Mouse (Mus musculus) gastrocnemius, postnatal 4 days (tissue): Measurements from ENCODE around the gene Kirrel3. TPM values are rescaled to one million over a fixed set of nuclear protein-coding genes. Genes with fewer than 3 reads are reported as not detected.

Source experiments
- DNase-seq, 2 experiments: peaks; one replicate each; pipeline ENCODE4 v3.0.0; 2021 to 2022; ENCODE audit warnings: low spot score in 2 of 2, mixed read lengths in 2 of 2
- total RNA-seq, 2 experiments: library from RNA; stranded (reverse); gene quantifications; 2 replicates each; pipeline ENCODE4 v1.2.3; 2021

The Kirrel3 gene
- total RNA-seq, 2 experiments from 2014 or later, result 2.0 to 2.7 TPM

DNA sequence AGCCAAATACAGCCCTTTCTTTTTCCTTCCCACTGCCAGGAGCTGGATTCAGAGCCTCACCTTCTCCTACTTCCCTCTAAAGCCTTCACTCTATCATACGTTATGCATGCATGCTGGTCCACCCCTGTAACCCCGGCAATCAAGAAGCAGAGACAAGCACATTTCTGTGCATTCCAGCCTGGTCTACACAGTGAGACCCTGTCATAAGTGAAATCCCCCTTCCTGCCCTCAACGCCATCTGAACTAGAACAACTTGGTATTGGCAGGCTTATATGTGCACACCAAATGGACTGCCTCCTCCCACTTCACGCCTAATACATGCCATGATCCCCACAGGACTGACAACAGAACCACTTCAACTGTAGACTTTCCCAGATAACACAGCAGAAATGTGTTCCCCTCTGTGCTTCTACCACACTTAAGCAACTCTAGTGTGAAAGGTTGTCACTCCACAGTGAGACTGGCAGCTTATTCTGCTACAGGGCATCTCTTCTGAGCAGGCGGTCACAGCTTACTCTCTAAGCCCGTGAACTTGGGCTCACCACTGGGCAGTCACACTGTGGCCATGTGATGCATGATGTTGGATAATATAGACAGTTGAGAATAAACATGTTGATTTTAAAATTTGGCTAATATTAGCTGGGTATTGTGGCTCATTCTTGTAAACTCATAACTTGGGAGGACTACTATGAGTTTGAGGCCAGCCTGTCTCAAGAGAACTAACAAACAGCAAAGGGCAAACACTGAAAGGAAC is 565.2 kb downstream of the Kirrel3 start:
- DNase-seq, result no peak

DNA sequence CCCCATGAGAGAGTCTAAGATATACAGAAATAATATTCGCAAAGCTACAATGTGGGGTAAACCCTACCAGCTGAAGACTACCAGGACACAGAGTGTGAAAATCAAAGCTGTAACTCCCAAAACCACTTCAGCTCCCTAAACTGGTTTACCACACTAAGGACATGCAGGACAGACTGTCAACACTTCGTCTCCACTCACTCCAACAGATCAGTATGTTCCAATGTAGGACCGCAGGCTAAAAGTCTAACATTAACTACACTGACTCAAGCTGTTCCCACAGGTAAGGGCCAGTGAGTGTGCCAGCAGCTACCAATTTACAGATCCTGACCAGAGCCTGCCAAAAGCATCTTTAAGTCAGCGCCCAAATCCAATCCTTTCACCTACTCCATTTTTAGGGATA is 566.0 kb downstream of the Kirrel3 start:
- DNase-seq, result no peak

GRCm38 (mm10) chr9:35052671-35053070 is 567.0 kb downstream of the Kirrel3 start:
- no peak for DNase-seq

- DNase-seq, result no peak
These were observed 567.4 kb downstream of the Kirrel3 start for GRCm38 (mm10) chr9:35053081-35053480.

DNA sequence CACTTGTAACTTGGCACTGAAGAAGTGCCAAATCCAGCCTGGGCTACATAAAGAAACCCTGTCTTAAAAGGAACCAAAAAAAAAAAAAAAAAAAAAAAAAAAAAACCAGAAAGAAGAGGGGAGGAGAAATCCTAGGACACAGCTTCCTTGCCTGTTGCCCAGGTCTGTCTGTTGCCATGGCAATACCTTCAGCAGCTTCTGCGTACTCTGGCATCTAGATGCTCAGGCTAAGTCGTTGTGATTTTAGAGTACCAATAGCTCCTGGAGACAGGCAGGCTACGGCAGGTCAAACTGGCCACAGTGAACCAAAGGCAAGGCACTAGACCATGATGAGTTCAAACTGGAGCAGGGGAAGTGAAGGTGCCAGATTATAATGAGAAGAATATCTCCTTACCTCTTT is 568.0 kb downstream of the Kirrel3 start:
- no peak for DNase-seq

GRCm38 (mm10) chr9:35055528-35056330 is 570.0 kb downstream of the Kirrel3 start:
- peak in 1 of 2 experiments; percentile 5 for DNase-seq

- DNase-seq, result no peak
These were observed 570.9 kb downstream of the Kirrel3 start for GRCm38 (mm10) chr9:35056611-35057010.

DNA sequence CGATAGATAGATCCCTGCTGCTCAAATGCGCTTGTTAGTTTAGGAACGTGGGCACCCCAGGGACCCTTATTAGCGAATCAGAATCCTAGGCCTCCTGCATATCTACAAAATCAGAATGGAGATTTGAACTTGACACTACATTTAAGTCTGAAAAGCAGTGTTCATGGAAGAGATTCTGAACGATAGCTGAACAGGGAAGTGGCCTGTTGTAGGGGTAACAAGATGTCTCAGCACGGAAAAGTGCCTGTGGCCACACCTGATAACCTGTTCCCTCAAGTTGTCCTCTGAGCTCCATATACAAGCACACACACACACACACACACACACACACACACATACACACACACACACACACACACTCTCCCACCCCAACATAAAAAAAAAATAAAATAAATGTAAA is 571.9 kb downstream of the Kirrel3 start:
- peak in 1 of 2 experiments; percentile 3 for DNase-seq

GRCm38 (mm10) chr9:35058186-35058585 is 572.5 kb downstream of the Kirrel3 start:
- peak in 1 of 2 experiments; percentile 2 for DNase-seq

GRCm38 (mm10) chr9:35058596-35059354 is 573.1 kb downstream of the Kirrel3 start:
- DNase-seq, result peak in 1 of 2 experiments; percentile 5

- DNase-seq, result peak in 1 of 2 experiments; percentile 5
These were observed 574.2 kb downstream of the Kirrel3 start for GRCm38 (mm10) chr9:35059881-35060280.

DNA sequence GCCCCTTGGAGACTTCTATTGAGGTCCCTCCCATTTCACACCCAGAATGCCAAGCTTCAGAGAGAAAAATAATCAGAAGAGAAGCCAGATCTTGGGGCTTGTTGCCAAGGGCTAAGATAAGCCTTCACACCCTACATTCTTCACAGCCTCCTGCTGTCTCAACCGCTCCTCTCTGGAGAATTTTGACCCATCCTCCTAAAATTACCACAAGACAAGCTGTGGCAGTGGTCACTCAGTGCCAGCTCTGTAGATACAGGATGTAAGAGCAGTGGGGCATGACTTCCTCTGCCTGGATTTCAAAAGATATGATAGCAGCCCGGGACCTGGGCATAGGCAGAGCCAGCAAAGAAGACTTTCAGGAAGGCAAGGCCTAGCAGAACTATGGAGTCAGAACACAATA is 575.8 kb downstream of the Kirrel3 start:
- peak in 1 of 2 experiments; percentile 4 for DNase-seq
